Mouse (Mus musculus) midbrain, embryonic 11.5 days (tissue): Measurements from ENCODE around the gene Cnot3. TPM values are rescaled to one million over a fixed set of nuclear protein-coding genes. Genes with fewer than 3 reads are reported as not detected.
A peak's percentile ranks its signal among the peaks of the same experiment; 100 is the strongest.
"Not testable (repeated sequence)": the region's sequence is repeated elsewhere in the genome, so short reads cannot be mapped to it uniquely, and the experiment has no call there.

ENCODE experiments used
- ATAC-seq: fragments of 200-750 bp; cut with Nextera tagmentation; 2 replicates; pipeline ENCODE4 v1.8.0; 2017; ENCODE audit warnings: moderate TSS enrichment, moderate library complexity; ENCODE audit not compliant: low FRiP score
- DNase-seq: peaks from one replicate; pipeline ENCODE4 v3.0.0; 2015; ENCODE audit warnings: low spot score; ENCODE audit errors: missing footprints
- H3K27ac ChIP-seq: fragments of 300-500 bp; sonication (generic); 2 replicates; pipeline ENCODE4 v1.5.1; 2014; ENCODE audit warnings: low read depth, low read length
- H3K27me3 ChIP-seq: fragments of 300-500 bp; sonication (generic); 2 replicates; pipeline ENCODE4 v1.6.1; 2014; ENCODE audit warnings: mild to moderate bottlenecking, low read length, moderate library complexity, mixed read lengths; ENCODE audit not compliant: control insufficient read depth, insufficient read depth
- H3K36me3 ChIP-seq: fragments of 300-500 bp; sonication (generic); 2 replicates; pipeline ENCODE4 v1.6.1; 2014; ENCODE audit warnings: mild to moderate bottlenecking, low read length, moderate library complexity, mixed read lengths; ENCODE audit not compliant: control insufficient read depth, insufficient read depth
- H3K4me1 ChIP-seq: fragments of 300-500 bp; sonication (generic); 2 replicates; pipeline ENCODE4 v1.6.1; 2014; ENCODE audit warnings: low read length; ENCODE audit not compliant: control insufficient read depth, insufficient read depth
- H3K4me2 ChIP-seq: fragments of 300-500 bp; sonication (generic); 2 replicates; pipeline ENCODE4 v1.6.1; 2014; ENCODE audit warnings: mild to moderate bottlenecking, moderate library complexity
- H3K4me3 ChIP-seq: fragments of 300-500 bp; sonication (generic); 2 replicates; pipeline ENCODE4 v1.5.1; 2014; ENCODE audit warnings: low read depth, low read length
- H3K9ac ChIP-seq: fragments of 300-500 bp; sonication (generic); 2 replicates; pipeline ENCODE4 v1.6.1; 2014; ENCODE audit warnings: low read length
- H3K9me3 ChIP-seq: fragments of 300-500 bp; sonication (generic); 2 replicates; pipeline ENCODE4 v1.6.1; 2016; ENCODE audit warnings: low read length; ENCODE audit not compliant: control insufficient read depth
- WGBS: fragments of 180-500 bp; shearing (Covaris S2); extraction: QIAGEN DNeasy Blood & Tissue Kit; methylation state at CpG from one replicate; pipeline ENCODE4 v1.1.7; 2014; 5-methylcytosine and 5-hydroxymethylcytosine counted together
- polyA plus RNA-seq: library from polyadenylated mRNA; unstranded; fragments of >200 nt; fragmentation: Nextera tagmentation; extraction: Ambion mirVana; gene quantifications from 2 replicates; pipeline ENCODE4 v1.2.1, GENCODE M21; 2014

The Cnot3 gene
- polyA plus RNA-seq, 1 experiment from 2014 or later: 63.0 TPM

DNA sequence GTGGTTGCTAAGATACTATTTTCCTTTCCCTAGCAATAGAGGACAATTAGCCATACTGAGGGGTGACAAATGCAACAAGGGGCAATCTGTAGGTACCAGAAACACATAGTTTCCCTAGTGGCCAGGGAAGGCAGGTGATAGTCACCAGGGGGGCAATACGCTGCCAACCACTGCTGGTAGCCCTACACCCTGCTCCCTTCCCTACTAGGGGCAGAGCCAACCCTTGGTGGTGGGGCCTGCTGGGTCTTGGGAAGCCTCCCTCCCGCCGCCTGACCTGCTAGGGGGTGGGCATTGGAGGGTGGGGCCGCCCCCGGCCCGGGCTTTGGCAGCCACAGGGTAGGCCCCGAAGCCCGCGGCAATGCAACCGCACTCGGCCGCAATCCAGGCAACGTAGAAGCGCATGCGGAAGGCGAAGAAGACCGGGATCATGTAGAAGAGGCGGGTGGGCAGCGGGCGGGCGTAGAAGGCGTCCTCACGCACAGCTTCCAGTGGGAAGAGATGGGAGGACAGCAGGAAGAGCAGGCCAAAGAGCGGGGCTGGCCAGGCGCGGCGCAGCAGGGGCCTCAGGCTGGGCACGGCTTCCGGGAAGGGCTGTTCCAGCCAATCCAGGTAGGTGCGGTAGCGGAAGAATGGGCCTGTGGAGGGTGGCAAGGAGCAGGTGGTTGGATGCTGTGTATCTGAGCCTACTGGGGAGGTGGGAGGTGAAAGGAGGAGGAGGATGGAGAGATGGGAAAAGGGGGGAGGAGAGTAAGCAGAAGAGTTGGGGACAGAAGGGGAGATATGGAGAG is 40.5 kb downstream of the Cnot3 start:
- no peak overlapping the region for H3K4me2 ChIP-seq
- no peaks in the 10 kb centered on the region; the same call in 1 of the 2 replicates for H3K36me3 ChIP-seq
- peaks cover 15% of the 10 kb centered on the region for H3K4me1 ChIP-seq
- H3K9ac ChIP-seq: no peak overlapping the region
- 80% methylated on average over 31 of the region's 31 CpGs for WGBS
- ATAC-seq (no peak), DNase-seq (no peak)
- H3K27me3 ChIP-seq: no peaks in the 10 kb centered on the region
- H3K9me3 ChIP-seq: no peaks in the 10 kb centered on the region
- no peak overlapping the region for H3K27ac ChIP-seq
- no peak overlapping the region for H3K4me3 ChIP-seq

DNA sequence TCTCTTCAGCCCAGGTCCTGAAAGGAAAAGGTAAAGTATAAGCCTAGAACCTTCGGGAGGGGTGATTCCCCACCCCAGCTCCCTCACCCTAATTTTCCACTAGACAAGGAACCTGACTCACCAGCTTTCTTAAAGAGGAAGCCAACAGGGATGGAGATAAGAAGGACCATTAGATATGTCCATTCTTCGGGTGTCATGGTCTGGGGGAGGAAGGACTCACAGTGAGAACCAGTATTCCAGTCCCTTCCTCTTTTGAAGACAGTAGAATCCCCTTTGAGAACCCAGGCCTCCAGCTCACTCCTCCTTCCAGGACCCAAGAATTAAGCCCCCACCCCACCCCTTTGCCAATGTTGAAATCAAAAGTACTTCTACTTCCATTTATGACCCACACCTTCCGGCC is 46.9 kb downstream of the Cnot3 start:
- H3K4me2 ChIP-seq: peak overlapping the region; percentile 94
- DNase-seq (no peak), ATAC-seq (no peak)
- H3K27me3 ChIP-seq: no peaks in the 10 kb centered on the region
- no peaks in the 10 kb centered on the region for H3K9me3 ChIP-seq
- H3K4me1 ChIP-seq: peaks cover 14% of the 10 kb centered on the region
- H3K4me3 ChIP-seq: peak overlapping the region; percentile 72
- 46% methylated on average over 3 of the region's 3 CpGs for WGBS
- peak overlapping the region; percentile 83 for H3K9ac ChIP-seq
- H3K36me3 ChIP-seq: no peaks in the 10 kb centered on the region; the same call in 1 of the 2 replicates
- no peak overlapping the region for H3K27ac ChIP-seq

DNA sequence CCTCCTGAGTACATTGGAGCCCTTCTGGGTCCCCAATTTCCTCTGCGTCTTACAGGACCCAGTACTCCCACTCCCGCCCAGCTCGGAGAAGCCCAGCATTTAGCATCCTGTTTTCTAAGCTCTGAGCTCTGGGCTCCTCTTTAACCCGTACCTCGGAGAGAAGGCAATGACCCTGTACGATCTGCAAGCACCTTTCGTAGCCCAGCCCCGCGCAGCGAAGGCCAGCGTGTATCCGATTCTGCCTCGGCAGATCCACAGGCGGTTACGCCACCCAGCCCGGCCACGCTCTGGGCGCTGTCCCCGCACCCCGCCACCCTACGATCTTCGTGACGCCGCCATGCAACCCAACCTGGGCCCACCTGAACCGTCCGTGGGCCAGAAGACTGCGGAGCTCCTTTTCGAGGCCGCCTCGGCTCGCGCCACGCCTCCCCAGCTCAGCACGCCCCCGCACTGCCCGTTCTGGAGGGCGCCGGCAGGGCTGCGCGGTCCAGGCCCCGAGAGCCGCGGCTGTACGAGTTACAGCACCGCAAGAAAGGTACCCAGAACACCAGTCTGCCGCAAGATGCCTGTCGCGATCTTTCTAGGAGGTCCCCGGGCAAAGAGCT is 47.4 kb downstream of the Cnot3 start, which contains the start of gene Tsen34:
TSS of gene Tsen34 (plus strand) at position 482 of the 605 bp plus-strand sequence.
- DNase-seq: peak; percentile 92

DNA sequence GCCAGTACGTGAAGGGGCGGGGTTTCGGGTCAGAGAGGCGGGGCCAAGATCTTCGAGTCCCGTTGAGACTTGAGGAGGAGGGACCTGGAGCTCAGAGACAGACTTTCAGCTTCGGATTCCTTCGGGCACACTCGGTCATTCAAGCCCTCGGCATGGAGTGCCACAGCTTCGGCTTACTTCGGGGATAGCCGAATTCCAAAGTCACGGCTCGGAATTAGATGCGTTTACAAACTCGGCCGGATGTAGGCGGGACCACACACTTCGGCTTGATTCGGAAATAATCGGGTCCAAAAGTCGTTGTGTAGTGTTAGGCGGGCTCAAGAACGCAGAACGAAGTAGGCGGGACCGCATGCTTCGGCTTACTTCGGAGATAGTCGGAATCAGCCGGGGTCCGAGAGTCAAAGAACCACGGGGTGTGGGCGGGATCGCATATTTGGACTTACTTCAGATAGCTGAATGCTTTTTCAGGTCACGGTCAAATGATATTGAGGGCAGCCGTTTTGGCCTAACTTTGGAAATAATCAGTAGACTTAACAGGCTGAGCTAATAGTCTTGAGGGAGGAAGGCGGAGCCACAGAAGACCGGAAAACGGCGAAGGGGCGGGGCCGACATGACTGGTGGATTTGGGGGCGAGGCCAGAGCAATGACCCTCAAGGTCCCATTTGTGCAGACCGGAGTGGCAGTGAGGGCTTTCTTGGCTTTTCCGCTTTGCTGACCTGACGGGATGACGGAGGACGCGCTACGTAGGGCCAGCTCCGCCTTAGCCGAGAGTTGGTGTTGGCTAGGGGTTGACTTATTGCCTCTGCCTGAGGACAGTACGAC is 48.1 kb downstream of the Cnot3 start, which contains the start of gene Mboat7:
TSS of gene Mboat7 (minus strand) at position 537 of the 822 bp plus-strand sequence.
- H3K36me3 ChIP-seq: peaks cover 3% of the 10 kb centered on the region
- ATAC-seq: peak; percentile 92
- peak within 1 kb of the TSS; percentile 83 for H3K9ac ChIP-seq
- under 1% methylated on average over 55 of the region's 55 CpGs for WGBS
- H3K9me3 ChIP-seq: no peaks in the 10 kb centered on the region
- peak within 1 kb of the TSS; percentile 85 for H3K27ac ChIP-seq
- H3K4me1 ChIP-seq: peaks cover 14% of the 10 kb centered on the region
- DNase-seq: peak; percentile 100
- H3K4me3 ChIP-seq: peak within 1 kb of the TSS; percentile 72
- H3K4me2 ChIP-seq: peak within 1 kb of the TSS; percentile 94
- no peaks in the 10 kb centered on the region for H3K27me3 ChIP-seq

More for the DNA sequence above, 47.4 kb downstream of the Cnot3 start, which contains the start of gene Tsen34:
- under 1% methylated on average over 49 of the region's 49 CpGs for WGBS
- H3K36me3 ChIP-seq: no peaks in the 10 kb centered on the region; the same call in 1 of the 2 replicates
- no peaks in the 10 kb centered on the region for H3K27me3 ChIP-seq
- H3K4me3 ChIP-seq: peak within 1 kb of the TSS; percentile 72
- no peak; the same call in 1 of the 2 replicates for ATAC-seq
- H3K9me3 ChIP-seq: no peaks in the 10 kb centered on the region
- peak within 1 kb of the TSS; percentile 94 for H3K4me2 ChIP-seq
- peak within 1 kb of the TSS; percentile 83 for H3K9ac ChIP-seq
- peak within 1 kb of the TSS; percentile 85 for H3K27ac ChIP-seq
- H3K4me1 ChIP-seq: peaks cover 14% of the 10 kb centered on the region

DNA sequence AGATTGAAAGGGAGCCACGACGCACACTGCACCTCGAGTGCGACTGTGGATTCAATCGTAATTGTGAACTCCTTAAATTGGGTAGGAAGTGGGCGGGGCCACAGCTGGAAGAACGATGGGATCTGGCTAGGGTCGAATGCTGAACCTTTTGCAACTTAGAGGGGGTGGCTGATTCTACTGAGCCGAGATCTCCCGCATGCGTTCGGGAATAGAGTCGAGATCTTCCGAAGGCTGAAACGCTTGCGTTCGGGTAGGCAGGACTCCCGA is 48.7 kb downstream of the Cnot3 start:
- H3K36me3 ChIP-seq: peaks cover 3% of the 10 kb centered on the region
- no peaks in the 10 kb centered on the region for H3K27me3 ChIP-seq
- H3K4me1 ChIP-seq: peaks cover 14% of the 10 kb centered on the region
- H3K4me2 ChIP-seq: peak overlapping the region; percentile 94
- H3K4me3 ChIP-seq: peak overlapping the region; percentile 72
- H3K9me3 ChIP-seq: no peaks in the 10 kb centered on the region
- peak overlapping the region; percentile 83 for H3K9ac ChIP-seq
- DNase-seq (no peak), ATAC-seq (no peak)
- under 1% methylated on average over 18 of the region's 18 CpGs for WGBS
- peak overlapping the region; percentile 85 for H3K27ac ChIP-seq

DNA sequence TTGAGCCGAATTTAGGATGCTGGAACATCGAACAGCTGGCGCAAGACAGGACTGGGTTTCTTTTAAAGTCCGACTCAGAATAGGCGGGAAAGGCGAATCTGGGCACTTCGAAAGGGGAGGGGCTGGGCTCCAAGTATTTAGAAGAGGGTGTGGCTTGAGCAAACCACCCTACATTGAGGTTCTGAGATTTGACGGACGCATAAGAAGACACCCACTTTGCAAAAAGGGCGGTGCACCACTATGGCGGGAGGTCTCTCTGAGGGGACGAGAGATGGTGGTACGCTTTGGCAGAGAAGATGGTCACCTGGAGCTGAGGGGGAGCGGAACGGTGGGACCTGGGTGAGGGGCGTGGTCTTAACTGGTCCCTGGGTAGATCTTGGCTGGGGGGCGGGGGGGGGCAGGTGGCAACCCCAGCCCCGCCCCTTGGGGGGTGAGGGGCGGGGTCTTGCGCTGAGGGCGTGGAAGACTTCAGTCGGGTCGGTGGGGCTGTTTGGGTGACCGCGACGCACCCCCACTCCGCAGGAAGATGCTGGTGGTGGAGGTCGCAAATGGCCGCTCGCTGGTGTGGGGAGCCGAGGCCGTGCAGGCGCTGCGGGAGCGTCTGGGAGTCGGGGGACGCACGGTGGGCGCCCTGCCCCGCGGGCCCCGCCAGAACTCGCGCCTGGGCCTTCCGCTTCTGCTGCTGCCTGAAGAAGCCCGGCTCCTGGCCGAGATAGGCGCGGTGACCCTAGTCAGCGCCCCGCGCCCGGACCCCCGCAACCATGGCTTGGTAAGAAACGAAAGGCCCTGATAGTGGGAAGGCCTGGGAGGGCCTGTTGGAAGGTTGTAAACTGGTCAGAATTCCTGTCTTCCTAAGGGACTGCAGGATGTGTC is 49.2 kb downstream of the Cnot3 start:
- Histone ChIP-seq H3K4me3 (peak overlapping the region; percentile 72), H3K4me2 (peak overlapping the region; percentile 94), H3K36me3 (peaks cover 3% of the 10 kb centered on the region), H3K27ac (peak overlapping the region; percentile 85), H3K27me3 (no peaks in the 10 kb centered on the region), H3K9ac (peak overlapping the region; percentile 83), H3K4me1 (peaks cover 14% of the 10 kb centered on the region), H3K9me3 (no peaks in the 10 kb centered on the region)
- DNase-seq (peak; percentile 97), ATAC-seq (peak; percentile 47)
- under 1% methylated on average over 51 of the region's 55 CpGs for WGBS

DNA sequence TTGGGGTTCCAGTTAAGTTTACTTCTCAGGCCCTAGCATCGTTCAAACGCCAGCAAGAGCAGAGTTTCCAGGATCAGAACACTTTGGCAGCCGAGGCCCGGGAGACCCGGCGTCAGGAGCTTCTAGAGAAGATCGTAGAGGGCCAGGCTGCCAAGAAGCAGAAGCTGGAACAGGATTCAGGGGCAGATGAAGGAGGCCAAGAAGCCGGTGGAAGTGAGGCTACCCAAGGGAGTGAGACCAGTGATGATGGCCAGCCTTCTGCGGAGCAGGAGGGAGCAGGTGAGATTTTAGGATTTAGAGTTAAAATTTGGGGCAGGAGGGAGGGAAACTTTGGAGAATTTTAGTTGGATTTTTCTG is 49.9 kb downstream of the Cnot3 start:
- not testable (repeated sequence) for H3K36me3 ChIP-seq, DNase-seq, H3K27me3 ChIP-seq, ATAC-seq, H3K9me3 ChIP-seq
- Histone ChIP-seq H3K4me3 (peak overlapping the region; percentile 72), H3K27ac (peak overlapping the region; percentile 85; the same call in 1 of the 2 replicates), H3K4me1 (peaks cover 14% of the 10 kb centered on the region), H3K9ac (peak overlapping the region; percentile 83), H3K4me2 (peak overlapping the region; percentile 94)
- WGBS: 11% methylated on average over 9 of the region's 9 CpGs

DNA sequence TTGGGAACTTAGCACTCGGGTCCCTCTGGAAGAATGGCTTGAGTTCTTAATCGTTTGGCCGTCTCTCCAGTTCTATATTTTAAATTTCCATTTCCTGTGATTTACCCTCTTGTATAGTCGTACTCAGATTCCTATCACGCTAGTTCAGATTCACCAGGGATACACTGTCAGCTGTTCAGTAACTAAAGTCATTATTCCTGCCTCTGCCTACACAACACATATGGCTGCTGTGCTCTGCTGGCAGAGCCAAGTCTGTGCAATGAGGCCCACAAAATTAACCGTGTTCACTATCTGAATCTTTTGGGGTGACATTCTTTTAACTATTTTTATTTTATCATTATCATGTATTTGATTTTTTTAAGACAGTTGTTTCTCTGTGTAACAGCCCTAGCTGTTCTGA is 53.4 kb downstream of the Cnot3 start:
- no peak for ATAC-seq
- Histone ChIP-seq H3K4me2 (no peak overlapping the region), H3K27me3 (no peaks in the 10 kb centered on the region), H3K36me3 (peaks cover 5% of the 10 kb centered on the region), H3K9me3 (no peaks in the 10 kb centered on the region), H3K27ac (no peak overlapping the region), H3K4me1 (peaks cover 9% of the 10 kb centered on the region), H3K9ac (no peak overlapping the region), H3K4me3 (no peak overlapping the region)
- no peak for DNase-seq
- WGBS: 93% methylated on average over 6 of the region's 6 CpGs
